Mouse (Mus musculus): ENCODE measurements around the gene Aspg. TPM values are rescaled to one million over a fixed set of nuclear protein-coding genes. Genes with fewer than 3 reads are reported as not detected.

The Aspg gene
- polyA plus RNA-seq, 1 experiment from 2014 or later = 1.6 TPM

DNA sequence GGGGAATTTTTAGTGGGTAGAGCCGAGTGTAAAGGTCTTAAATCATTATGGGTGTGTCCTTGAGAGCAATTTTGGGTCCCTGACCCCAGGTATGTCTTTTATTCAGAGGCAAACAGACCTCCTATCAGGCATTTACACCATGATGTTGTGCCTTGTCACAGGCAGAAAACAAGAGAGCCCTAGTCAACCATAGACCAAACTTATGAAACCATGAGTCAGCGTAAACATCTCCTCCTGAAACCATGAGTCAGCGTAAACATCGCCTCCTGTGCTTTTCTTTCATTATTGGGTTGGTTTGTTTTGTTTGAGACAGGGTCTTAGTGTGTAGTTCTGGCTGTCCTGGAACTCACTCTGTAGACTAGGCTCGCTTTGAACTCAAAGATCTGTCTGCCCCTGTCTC lies 3.3 kb upstream of the Aspg start:
- no peak for ATAC-seq (ENCODE audit: insufficient read depth)
- no peak overlapping the region for H3K27ac ChIP-seq (ENCODE audit: low read depth)
- H3K9ac ChIP-seq = no peak overlapping the region

DNA sequence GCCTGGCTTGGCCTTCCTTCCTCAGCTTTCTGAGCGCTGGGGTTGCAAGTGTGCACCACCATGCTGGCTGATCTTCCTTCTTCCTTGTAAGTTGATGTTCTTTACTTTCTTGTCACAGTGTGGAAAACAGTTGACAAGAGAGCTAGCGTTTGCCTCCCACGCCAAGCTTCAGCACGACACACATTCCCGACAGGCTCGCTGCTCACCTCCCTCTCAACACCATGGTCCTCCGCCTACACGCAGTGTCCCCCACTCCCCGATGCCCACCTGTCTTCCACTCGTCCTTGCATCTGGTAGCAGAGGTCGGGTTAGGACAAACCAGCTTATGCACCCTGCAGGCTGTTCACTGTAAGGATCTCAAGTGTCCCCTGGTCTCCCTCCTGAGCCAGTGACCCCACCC lies 1.6 kb upstream of the Aspg start:
- Histone ChIP-seq H3K9me3 (ENCODE audit: low read depth, low read length) (no peaks in the 10 kb centered on the region), H3K4me1 (ENCODE audit: insufficient read depth) (no peaks in the 10 kb centered on the region), H3K27me3 (ENCODE audit: insufficient read depth, low read length) (no peaks in the 10 kb centered on the region), H3K4me3 (ENCODE audit: low read depth, low read length) (no peak overlapping the region), H3K9ac (no peak overlapping the region), H3K27ac (ENCODE audit: low read depth) (no peak overlapping the region), H3K4me2 (no peak overlapping the region), H3K36me3 (ENCODE audit: insufficient read depth) (no peaks in the 10 kb centered on the region)
- no peak for ATAC-seq (ENCODE audit: insufficient read depth)
- TF ChIP-seq CTCF (IDR thresholded peaks at IDR 0.05; ENCODE audit: low read depth) = no peak
- WGBS = 83% methylated on average over 11 of the region's 11 CpGs
- DNase-seq = no peak

More for the DNA sequence above, 3.3 kb upstream of the Aspg start:
- no peak for DNase-seq
- no peak overlapping the region for H3K4me3 ChIP-seq (ENCODE audit: low read depth, low read length)
- TF ChIP-seq CTCF (IDR thresholded peaks at IDR 0.05; ENCODE audit: low read depth) = no peak
- no peaks in the 10 kb centered on the region for H3K4me1 ChIP-seq (ENCODE audit: insufficient read depth)
- no peaks in the 10 kb centered on the region for H3K9me3 ChIP-seq (ENCODE audit: low read depth, low read length)
- H3K36me3 ChIP-seq (ENCODE audit: insufficient read depth) = no peaks in the 10 kb centered on the region
- no peak overlapping the region for H3K4me2 ChIP-seq
- WGBS = 81% methylated on average over 5 of the region's 5 CpGs
- H3K27me3 ChIP-seq (ENCODE audit: insufficient read depth, low read length) = no peaks in the 10 kb centered on the region

DNA sequence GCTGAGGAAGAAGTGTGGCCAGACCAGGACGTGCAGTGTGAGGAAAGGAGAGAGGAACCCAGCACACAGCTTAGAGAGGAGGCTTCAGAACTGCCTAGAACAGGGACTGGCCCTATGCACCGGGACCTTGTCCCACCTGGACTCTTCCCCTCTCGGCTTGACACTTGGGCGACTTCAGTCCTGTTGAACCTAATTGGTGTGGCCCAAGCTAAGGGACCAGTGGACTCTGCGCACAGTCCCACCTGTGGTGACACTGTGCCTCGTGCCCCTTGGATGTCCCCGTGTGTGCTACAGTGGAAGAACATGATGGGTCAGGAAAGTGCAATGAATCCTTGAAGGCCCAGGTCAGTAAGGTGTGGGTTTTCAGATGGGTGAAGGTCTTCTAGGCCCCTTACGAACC lies 1.2 kb downstream of the Aspg start:
- no peak for TF ChIP-seq CTCF (IDR thresholded peaks at IDR 0.05; ENCODE audit: low read depth)
- H3K4me1 ChIP-seq (ENCODE audit: insufficient read depth) = no peaks in the 10 kb centered on the region

DNA sequence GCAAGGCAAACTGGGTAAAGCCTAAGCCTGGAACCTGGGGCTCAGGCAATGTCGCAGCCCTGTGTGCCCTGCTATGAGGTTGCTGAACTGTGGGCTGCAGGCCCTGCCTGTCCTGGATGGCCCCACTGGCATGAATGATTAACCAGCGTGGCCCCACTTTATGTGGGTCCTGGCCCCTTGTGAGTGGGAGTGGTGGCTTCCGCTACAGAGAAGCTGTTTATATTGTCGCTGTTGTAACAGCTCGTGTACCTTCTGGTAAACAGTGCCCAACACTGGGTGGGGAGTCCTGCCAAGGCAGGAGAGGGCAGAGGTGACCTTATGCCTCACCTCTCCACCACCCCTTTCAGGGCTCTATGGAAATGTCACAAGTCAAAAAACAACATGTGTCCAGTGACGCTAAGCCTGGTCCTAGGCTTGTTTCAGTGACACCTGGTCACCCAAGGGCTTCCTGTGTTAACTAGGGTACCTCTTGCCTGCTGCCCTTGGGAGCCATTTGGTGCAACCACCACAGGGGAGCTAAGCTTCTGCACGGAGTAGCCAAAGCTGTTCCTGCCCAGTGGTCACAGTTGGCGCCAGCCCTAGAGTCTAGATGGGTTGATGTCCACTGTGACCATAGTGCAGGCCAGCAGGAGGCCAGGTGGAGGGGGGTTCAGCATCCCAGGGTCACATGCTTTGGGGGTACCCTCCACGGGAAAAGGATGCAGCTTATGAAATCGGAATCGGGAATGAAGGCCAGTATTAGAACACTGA lies 2.4 kb downstream of the Aspg start:
- 74% methylated on average over 11 of the region's 11 CpGs for WGBS
- H3K4me2 ChIP-seq = no peak overlapping the region
- H3K4me1 ChIP-seq (ENCODE audit: insufficient read depth) = no peaks in the 10 kb centered on the region
- H3K9me3 ChIP-seq (ENCODE audit: low read depth, low read length) = no peaks in the 10 kb centered on the region
- DNase-seq (no peak), ATAC-seq (ENCODE audit: insufficient read depth) (no peak)
- H3K9ac ChIP-seq = no peak overlapping the region
- no peaks in the 10 kb centered on the region for H3K27me3 ChIP-seq (ENCODE audit: insufficient read depth, low read length)
- no peak for TF ChIP-seq CTCF (IDR thresholded peaks at IDR 0.05; ENCODE audit: low read depth)
- H3K36me3 ChIP-seq (ENCODE audit: insufficient read depth) = no peaks in the 10 kb centered on the region
- no peak overlapping the region for H3K4me3 ChIP-seq (ENCODE audit: low read depth, low read length)
- no peak overlapping the region for H3K27ac ChIP-seq (ENCODE audit: low read depth)

More for the DNA sequence above, 1.2 kb downstream of the Aspg start:
- Histone ChIP-seq H3K9me3 (ENCODE audit: low read depth, low read length) (no peaks in the 10 kb centered on the region), H3K4me3 (ENCODE audit: low read depth, low read length) (no peak overlapping the region), H3K4me2 (no peak overlapping the region; the same call in 1 of the 2 replicates), H3K27ac (ENCODE audit: low read depth) (no peak overlapping the region), H3K9ac (no peak overlapping the region), H3K27me3 (ENCODE audit: insufficient read depth, low read length) (no peaks in the 10 kb centered on the region), H3K36me3 (ENCODE audit: insufficient read depth) (no peaks in the 10 kb centered on the region)
- DNase-seq (no peak), ATAC-seq (ENCODE audit: insufficient read depth) (no peak)
- 92% methylated on average over 8 of the region's 8 CpGs for WGBS

DNA sequence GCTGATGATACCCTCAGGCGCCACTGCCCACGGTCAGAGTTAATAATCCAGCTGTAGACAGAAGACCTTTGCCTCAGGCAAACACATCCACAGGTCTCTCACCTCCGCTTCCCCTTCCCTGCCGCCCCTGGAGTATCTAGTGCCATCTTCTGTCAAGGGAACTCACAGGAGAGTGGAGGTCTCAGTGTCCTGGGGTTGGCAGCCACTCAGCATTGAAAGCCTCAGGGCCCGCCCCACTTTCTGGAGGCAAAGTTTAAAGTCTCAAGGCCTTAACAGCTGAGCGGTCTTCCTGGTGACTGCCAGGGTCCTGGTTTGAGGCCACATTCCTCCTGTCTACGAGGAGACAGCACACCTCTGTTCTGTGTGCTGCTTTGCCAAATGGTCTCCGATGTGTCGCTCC lies 3.2 kb downstream of the Aspg start:
- H3K4me2 ChIP-seq = no peak overlapping the region
- H3K4me3 ChIP-seq (ENCODE audit: low read depth, low read length) = no peak overlapping the region
- WGBS = 69% methylated on average over 9 of the region's 9 CpGs
- H3K9me3 ChIP-seq (ENCODE audit: low read depth, low read length) = no peaks in the 10 kb centered on the region
- H3K4me1 ChIP-seq (ENCODE audit: insufficient read depth) = no peaks in the 10 kb centered on the region
- H3K9ac ChIP-seq = no peak overlapping the region
- no peak for TF ChIP-seq CTCF (IDR thresholded peaks at IDR 0.05; ENCODE audit: low read depth)
- H3K36me3 ChIP-seq (ENCODE audit: insufficient read depth) = no peaks in the 10 kb centered on the region
- H3K27ac ChIP-seq (ENCODE audit: low read depth) = no peak overlapping the region
- ATAC-seq (ENCODE audit: insufficient read depth) (no peak), DNase-seq (no peak)
- no peaks in the 10 kb centered on the region for H3K27me3 ChIP-seq (ENCODE audit: insufficient read depth, low read length)

DNA sequence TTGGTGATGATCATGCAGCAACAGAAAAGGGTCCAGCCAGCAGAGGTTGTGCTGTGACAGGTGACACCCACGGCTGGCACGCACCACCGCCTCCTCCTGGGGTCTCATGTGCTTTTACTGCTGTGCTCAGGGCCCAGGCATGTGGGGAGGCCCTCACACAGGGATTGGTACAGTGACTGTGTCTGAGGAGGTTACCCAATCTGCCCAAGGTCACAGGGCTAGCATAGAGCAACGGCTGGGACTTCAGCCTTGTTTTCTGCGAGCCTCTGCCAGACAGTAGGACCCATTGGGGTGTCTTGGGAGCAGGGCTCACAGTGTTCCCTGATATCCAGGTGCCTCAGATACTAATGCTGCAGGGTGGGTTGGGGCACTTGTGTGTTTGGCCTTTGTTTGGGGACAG lies 4.8 kb downstream of the Aspg start:
- ATAC-seq (ENCODE audit: insufficient read depth) (no peak), DNase-seq (no peak)
- TF ChIP-seq CTCF (IDR thresholded peaks at IDR 0.05; ENCODE audit: low read depth) = no peak
- H3K9ac ChIP-seq = no peak overlapping the region
- no peaks in the 10 kb centered on the region for H3K36me3 ChIP-seq (ENCODE audit: insufficient read depth)
- WGBS = 80% methylated on average over 5 of the region's 5 CpGs
- no peak overlapping the region for H3K4me2 ChIP-seq
- no peaks in the 10 kb centered on the region for H3K9me3 ChIP-seq (ENCODE audit: low read depth, low read length)
- no peak overlapping the region for H3K27ac ChIP-seq (ENCODE audit: low read depth)
- H3K27me3 ChIP-seq (ENCODE audit: insufficient read depth, low read length) = no peaks in the 10 kb centered on the region
- no peaks in the 10 kb centered on the region for H3K4me1 ChIP-seq (ENCODE audit: insufficient read depth)
- no peak overlapping the region for H3K4me3 ChIP-seq (ENCODE audit: low read depth, low read length)

DNA sequence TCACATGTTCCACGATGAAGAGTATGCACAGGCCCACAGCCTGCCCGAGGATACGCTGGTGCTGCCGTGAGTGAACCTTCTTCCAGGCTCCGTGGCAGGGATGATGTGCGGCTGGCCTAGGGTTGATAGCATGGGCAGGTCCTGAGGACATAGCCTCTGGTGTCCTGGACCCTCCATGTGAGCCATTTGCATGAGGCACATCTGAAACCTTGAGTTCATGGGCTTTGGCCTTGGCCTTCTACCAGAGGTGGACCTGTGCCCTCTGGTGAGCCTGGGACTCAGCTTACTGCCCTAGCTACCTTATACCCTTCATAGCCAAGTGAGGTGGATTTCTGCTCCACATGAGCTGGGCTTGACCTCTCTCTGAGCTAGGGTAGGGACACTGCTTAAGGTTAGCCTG lies 5.8 kb downstream of the Aspg start:
- Histone ChIP-seq H3K27me3 (ENCODE audit: insufficient read depth, low read length) (no peaks in the 10 kb centered on the region), H3K27ac (ENCODE audit: low read depth) (no peak overlapping the region), H3K36me3 (ENCODE audit: insufficient read depth) (no peaks in the 10 kb centered on the region), H3K4me3 (ENCODE audit: low read depth, low read length) (no peak overlapping the region), H3K4me1 (ENCODE audit: insufficient read depth) (no peaks in the 10 kb centered on the region), H3K9me3 (ENCODE audit: low read depth, low read length) (no peaks in the 10 kb centered on the region), H3K9ac (no peak overlapping the region), H3K4me2 (no peak overlapping the region)
- DNase-seq (no peak), ATAC-seq (ENCODE audit: insufficient read depth) (no peak)
- 92% methylated on average over 6 of the region's 6 CpGs for WGBS
- TF ChIP-seq CTCF (IDR thresholded peaks at IDR 0.05; ENCODE audit: low read depth) = no peak

All from lung, embryonic 14.5 days (tissue).